Mouse (Mus musculus): ENCODE results near the gene Aurka. TPM values are rescaled to one million over a fixed set of nuclear protein-coding genes. Genes with fewer than 3 reads are reported as not detected.

Aurka gene
- 10 to 100 TPM in 1 of 26 experiments, 1 to 10 TPM in 24, under 1 TPM in 1; 0.73 to 12.3 (median 3.2) TPM for total RNA-seq (2018; cell fraction: chromatin; rRNA removed)
- 1 to 10 TPM; 2.2 to 6.8 (median 3.6) TPM for total RNA-seq (2018; cell fraction: cytosol; rRNA removed)
- 10 to 100 TPM in 1 of 26 experiments, 1 to 10 TPM in 25; 1.2 to 11.5 (median 2.4) TPM for total RNA-seq (2018; cell fraction: nucleus; rRNA removed)
- 1.9 to 8.0 TPM (median 6.1 TPM) in 3 replicates for polyA plus RNA-seq (2018)

DNA sequence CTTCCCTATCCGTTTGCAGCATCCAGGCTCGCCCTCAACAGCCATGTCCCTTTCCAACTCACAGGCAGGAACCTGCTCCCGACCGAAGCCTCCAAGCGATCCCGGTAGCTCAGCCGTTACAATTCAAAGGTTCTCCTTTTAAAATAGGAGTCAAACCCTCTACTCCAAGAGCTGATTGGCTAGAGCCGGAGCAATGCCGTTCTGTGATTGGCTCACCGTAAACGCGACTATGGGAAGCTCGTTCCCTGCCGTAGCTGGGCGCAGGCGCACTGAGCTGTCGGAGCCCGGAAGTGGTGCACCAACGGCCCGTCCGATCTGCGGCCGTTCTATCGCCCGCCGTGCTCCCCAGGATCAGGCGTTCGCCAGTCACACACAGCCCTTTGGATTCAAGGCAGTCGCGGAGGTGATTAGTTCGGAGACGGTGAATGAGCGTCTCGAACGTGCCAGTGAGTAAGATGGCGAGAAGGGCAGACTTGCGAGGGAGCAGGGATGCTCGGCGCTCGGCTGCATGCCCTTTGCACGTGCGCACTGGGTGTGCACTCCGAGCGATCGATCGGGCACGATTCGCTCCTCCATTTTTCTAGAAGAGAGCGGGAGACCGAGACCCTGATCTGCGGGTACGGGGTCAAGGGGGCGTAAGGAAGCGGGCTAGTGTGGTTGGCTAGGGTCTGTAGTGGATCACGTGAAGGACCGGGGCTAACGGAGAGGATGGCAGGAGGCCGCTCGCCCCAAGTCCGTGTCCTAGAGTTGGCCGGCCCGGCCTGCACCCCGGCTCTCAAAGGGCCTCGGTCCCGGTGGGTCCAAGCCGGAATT is at the start of gene Aurka, which contains the start of gene Cstf1:
Gene Aurka (minus strand): TSS at position 125 of the 813 bp plus-strand sequence.
Gene Cstf1 (plus strand): TSS at position 271 of the 813 bp plus-strand sequence.
- peaks cover 88% of the 10 kb centered on the region for H3K79me2 ChIP-seq (ENCODE audit: inconsistent target)
- peaks cover 24% of the 10 kb centered on the region for H3K36me3 ChIP-seq (ENCODE audit: inconsistent target)
- WGBS (ENCODE audit: missing documents): under 1% methylated on average over 65 of the region's 66 CpGs
- H3K27ac ChIP-seq: peak within 1 kb of the TSS; percentile 88
- peak within 1 kb of the TSS; percentile 87 for H3K4me3 ChIP-seq (ENCODE audit: inconsistent target)

DNA sequence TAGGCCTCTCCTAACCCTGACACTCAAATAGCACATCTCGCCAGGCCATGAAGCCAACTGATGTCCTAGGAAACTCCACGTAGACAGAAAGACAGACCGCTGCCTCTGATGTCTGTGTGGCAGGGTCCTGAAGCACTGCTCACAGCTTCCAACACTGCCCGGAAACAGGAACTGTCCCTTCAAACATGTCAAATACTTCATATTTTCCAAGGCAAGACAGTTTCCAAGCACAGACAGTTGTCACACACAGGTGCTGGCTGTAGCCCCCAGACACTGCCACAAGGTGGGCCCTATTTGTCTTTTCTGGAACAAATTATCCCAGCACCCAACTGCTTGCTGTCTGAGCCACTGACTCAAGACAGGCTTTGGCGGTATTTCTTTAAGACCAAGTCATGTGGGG is 47.9 kb upstream of the Aurka start:
- no peak overlapping the region for H3K27ac ChIP-seq
- 94% methylated on average over 5 of the region's 5 CpGs for WGBS (ENCODE audit: missing documents)
- H3K36me3 ChIP-seq (ENCODE audit: inconsistent target): no peaks in the 10 kb centered on the region

DNA sequence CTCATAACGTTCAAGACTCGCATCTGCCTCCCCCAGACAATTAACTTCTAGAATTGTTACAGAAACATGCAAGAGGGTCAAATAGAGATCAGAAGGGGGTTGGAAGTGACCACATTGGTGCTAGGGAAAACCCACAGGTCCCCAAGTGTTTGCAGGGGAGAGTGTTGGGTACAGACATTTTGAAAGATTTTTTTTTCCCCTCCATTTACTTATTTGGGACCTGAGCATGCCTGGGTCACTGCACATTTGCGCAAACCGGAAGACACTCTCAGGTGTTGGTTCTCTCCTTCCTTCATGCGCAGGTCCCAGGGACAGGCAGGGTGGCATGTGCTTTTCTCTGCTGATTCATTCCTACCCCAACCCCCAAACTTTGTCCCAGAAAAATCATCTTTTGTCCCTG is 46.5 kb upstream of the Aurka start:
- Histone ChIP-seq H3K4me3 (ENCODE audit: inconsistent target) (no peak overlapping the region), H3K36me3 (ENCODE audit: inconsistent target) (no peaks in the 10 kb centered on the region), H3K79me2 (ENCODE audit: inconsistent target) (no peaks in the 10 kb centered on the region), H3K27ac (no peak overlapping the region)
- WGBS (ENCODE audit: missing documents): 96% methylated on average over 5 of the region's 5 CpGs

More for the DNA sequence above, 47.9 kb upstream of the Aurka start:
- Histone ChIP-seq H3K4me3 (ENCODE audit: inconsistent target) (no peak overlapping the region), H3K79me2 (ENCODE audit: inconsistent target) (no peaks in the 10 kb centered on the region)

DNA sequence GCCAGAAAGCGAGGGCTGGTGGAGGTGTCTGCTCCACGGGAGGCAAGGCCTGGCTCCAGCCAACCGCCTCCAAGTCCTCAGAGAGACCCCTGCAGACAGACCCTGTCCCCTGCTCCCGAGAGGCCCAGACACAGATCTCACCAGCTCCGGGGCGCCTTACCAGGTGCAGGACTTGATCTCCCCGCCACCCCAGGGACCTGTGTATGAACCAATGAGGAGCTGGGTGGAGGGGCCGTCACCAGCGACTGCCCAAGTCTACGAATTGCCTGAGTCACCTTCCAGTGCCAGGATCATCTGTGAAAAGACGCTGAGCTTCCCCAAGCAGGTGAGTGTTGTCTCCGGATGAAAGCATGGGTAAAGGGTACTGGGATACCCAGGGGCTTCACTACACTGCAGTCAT is 45.9 kb upstream of the Aurka start:
- Histone ChIP-seq H3K27ac (no peak overlapping the region), H3K36me3 (ENCODE audit: inconsistent target) (no peaks in the 10 kb centered on the region), H3K79me2 (ENCODE audit: inconsistent target) (no peaks in the 10 kb centered on the region), H3K4me3 (ENCODE audit: inconsistent target) (no peak overlapping the region)
- WGBS (ENCODE audit: missing documents): 95% methylated on average over 11 of the region's 12 CpGs

DNA sequence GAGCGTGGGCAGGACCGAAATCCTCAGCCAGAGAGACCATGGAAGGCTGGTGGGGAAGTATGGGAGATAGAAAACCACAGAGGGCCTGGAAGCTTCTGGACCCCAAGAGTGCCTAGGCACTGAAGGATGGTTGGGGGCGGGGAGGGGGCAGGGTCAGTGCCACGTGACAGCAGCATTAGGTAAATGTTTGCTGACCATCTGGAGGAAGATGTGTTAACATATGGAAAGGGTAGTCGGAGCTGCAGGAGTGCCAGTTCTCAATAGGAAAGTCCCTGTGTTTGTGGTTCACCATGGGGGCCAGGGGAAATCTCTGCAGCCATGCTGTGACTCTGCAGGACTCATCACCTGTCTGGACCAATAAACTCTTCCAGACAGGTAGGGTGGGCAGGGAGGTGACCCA is 43.6 kb upstream of the Aurka start:
- Histone ChIP-seq H3K4me3 (ENCODE audit: inconsistent target) (no peak overlapping the region), H3K27ac (no peak overlapping the region), H3K79me2 (ENCODE audit: inconsistent target) (no peaks in the 10 kb centered on the region), H3K36me3 (ENCODE audit: inconsistent target) (no peaks in the 10 kb centered on the region)
- 90% methylated on average over 5 of the region's 5 CpGs for WGBS (ENCODE audit: missing documents)

DNA sequence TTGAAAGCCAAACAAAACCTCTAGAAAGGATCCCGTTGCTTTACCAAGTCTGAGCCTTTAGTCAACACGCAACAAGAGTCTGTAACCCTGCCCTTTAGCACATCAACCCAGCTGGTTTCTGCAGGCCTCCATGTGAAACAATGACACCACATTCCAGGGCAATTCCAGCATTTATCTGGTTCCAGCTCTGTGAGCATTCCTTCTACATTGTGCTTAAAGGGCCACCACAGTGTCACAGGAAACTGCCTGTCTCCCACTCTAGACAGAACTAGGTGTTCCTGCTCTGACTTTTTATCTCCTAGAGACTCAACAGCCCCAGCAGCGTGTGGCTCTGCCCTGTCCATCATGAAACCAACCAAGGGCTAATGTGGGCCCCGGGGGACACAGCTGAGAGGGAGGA is 42.9 kb upstream of the Aurka start:
- no peak overlapping the region for H3K4me3 ChIP-seq (ENCODE audit: inconsistent target)
- no peaks in the 10 kb centered on the region for H3K36me3 ChIP-seq (ENCODE audit: inconsistent target)
- 87% methylated on average over 4 of the region's 4 CpGs for WGBS (ENCODE audit: missing documents)
- H3K27ac ChIP-seq: no peak overlapping the region
- H3K79me2 ChIP-seq (ENCODE audit: inconsistent target): no peaks in the 10 kb centered on the region

DNA sequence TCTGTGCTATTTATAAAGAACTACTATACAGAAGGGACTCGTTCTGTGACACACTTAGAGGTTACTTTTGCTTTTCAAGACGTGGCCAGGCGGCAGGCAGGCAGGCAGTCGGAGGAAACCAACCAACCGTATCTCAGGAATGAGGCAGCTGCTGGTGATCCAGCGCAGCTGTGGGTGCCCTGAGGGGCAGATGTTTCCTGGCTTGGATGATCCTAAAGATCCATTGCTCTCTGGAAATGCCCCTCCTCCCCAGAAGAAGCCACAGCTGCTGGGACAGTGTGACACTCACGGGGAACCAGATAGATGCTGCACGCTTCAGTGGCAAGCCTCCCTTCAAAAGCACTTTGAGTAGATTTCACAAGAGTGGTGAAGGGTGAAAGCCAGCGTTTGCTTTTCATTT is 42.1 kb upstream of the Aurka start:
- 32% methylated on average over 9 of the region's 9 CpGs for WGBS (ENCODE audit: missing documents)
- Histone ChIP-seq H3K4me3 (ENCODE audit: inconsistent target) (no peak overlapping the region), H3K27ac (no peak overlapping the region), H3K79me2 (ENCODE audit: inconsistent target) (no peaks in the 10 kb centered on the region), H3K36me3 (ENCODE audit: inconsistent target) (no peaks in the 10 kb centered on the region)

DNA sequence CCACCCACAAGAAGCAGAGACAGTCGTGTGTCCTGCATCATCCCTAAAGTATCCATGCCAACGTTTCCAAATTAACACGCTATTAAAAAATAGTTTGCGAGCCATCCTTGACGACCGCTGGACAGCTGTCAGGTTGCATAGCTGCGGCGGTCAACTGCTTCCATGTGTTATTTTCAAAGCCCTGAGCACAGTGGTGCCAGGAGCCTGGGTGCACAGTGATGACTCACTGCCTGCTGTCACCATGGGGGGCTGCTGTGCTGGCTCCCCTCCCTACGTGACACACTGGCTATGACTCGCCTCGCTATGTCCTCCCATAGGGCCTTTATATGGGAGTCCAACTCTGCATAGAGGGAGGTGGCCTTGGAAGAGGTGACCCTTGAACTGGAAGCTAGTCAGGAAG is 40.8 kb upstream of the Aurka start:
- no peak overlapping the region for H3K27ac ChIP-seq
- H3K36me3 ChIP-seq (ENCODE audit: inconsistent target): no peaks in the 10 kb centered on the region
- no peak overlapping the region for H3K4me3 ChIP-seq (ENCODE audit: inconsistent target)
- 90% methylated on average over 11 of the region's 11 CpGs for WGBS (ENCODE audit: missing documents)
- no peaks in the 10 kb centered on the region for H3K79me2 ChIP-seq (ENCODE audit: inconsistent target)

DNA sequence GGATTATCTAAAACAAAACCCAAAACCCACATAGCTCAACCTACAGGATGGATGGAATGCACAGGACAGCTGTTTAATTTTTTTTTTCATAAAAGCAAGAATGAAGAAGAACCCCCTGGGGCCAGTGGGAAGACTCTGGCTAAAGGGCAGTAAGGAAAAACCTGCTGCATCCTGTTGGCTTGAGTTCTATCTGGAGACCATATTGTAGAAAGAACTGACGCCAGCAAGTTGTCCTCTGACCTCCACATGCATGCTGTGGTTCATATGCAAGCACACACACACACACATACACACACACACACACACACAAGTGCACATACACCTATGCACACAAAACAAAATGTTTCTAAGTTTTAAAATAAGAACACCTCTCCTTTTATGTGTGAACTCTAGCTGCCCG is 40.4 kb upstream of the Aurka start:
- WGBS (ENCODE audit: missing documents): 88% methylated on average over 1 of the region's 2 CpGs
- no peak overlapping the region for H3K27ac ChIP-seq
- H3K79me2 ChIP-seq (ENCODE audit: inconsistent target): no peaks in the 10 kb centered on the region
- no peaks in the 10 kb centered on the region for H3K36me3 ChIP-seq (ENCODE audit: inconsistent target)
- H3K4me3 ChIP-seq (ENCODE audit: inconsistent target): no peak overlapping the region

DNA sequence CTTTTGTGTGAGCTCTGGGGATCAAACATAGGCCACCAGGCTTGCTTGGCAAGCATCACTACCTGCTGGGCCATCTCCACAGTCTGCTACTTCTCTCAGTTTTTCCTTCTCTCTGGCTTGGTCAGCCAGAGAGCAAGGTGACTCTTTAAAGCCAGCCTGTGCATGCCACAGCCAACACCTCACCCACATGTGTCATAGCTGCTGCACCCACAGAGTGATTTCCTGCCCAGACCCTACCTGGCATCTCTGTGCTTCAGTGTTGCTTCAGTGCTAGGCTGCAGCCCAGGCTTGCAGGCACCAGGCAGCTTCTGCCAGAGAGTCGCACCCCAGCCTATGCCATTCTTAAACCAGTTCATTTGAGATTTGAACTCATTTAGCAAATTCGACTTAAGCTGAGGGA is 37.2 kb upstream of the Aurka start:
- 85% methylated on average over 2 of the region's 2 CpGs for WGBS (ENCODE audit: missing documents)
- H3K79me2 ChIP-seq (ENCODE audit: inconsistent target): no peaks in the 10 kb centered on the region
- H3K36me3 ChIP-seq (ENCODE audit: inconsistent target): no peaks in the 10 kb centered on the region
- H3K4me3 ChIP-seq (ENCODE audit: inconsistent target): no peak overlapping the region
- no peak overlapping the region for H3K27ac ChIP-seq

DNA sequence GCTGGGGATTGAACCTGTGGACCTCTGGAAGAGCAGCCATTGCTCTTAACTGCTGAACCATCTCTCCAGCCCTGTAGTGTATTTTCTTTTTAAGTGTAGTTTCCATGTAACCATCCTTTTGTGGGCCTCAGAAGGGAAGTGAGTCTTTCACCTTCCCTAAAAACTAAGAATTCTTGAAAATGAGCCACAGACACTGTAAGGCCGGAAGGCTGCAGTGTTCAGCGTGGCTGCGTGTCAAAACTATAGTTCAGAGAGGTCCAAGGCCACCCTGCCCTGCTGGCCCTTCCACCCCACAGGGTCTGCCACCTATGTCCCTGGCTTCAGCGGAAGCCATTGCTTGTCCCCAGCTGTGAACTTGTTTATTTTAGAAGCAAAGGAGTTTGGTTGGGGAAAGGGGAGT is 35.8 kb upstream of the Aurka start:
- 32% methylated on average over 4 of the region's 4 CpGs for WGBS (ENCODE audit: missing documents)

DNA sequence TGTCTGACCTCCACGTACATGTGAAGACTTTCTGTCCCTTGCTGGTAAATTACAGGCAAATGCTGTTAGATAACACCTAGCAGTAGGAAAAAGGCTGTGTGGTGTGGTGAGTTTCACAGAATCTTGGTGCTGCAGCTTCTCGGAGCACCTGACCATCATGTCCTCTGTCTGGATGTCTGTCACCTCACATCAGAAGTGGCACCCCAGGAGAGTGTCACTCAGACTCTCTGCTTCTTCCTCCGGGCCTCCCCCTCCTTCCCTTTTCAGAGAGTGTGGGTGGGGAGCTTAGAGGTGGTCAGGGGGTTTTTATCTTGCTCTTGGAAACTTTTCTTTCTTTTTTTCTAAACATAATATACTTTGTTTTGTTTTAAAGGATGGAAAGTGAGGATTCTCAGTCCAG is 34.7 kb upstream of the Aurka start:
- Histone ChIP-seq H3K36me3 (ENCODE audit: inconsistent target) (no peaks in the 10 kb centered on the region), H3K27ac (no peak overlapping the region), H3K79me2 (ENCODE audit: inconsistent target) (no peaks in the 10 kb centered on the region), H3K4me3 (ENCODE audit: inconsistent target) (no peak overlapping the region)
- WGBS (ENCODE audit: missing documents): 75% methylated on average over 3 of the region's 3 CpGs

More for the DNA sequence above, 35.8 kb upstream of the Aurka start:
- peak overlapping the region; percentile 46 for H3K27ac ChIP-seq
- H3K36me3 ChIP-seq (ENCODE audit: inconsistent target): no peaks in the 10 kb centered on the region
- no peak overlapping the region for H3K4me3 ChIP-seq (ENCODE audit: inconsistent target)
- H3K79me2 ChIP-seq (ENCODE audit: inconsistent target): no peaks in the 10 kb centered on the region

DNA sequence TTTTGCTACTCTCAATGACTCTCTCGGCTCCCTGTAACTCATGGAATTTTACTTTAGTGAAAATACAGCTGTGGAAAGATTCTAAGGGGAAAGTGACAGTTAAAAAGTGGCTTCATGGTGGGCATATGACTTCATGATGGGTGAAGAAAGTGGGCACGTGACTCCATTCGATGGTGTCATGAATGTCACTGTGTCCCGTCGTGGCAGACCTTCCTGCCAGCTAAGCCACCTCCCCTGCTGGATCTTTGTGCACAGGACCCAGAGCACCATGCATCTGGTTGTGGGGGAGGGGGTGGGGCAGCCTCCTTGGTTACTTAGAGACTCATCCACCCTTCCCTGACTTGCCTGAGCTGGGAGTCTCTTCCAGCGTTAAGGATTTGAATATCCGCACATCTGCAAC is 33.9 kb upstream of the Aurka start:
- 82% methylated on average over 7 of the region's 7 CpGs for WGBS (ENCODE audit: missing documents)
- H3K27ac ChIP-seq: no peak overlapping the region
- H3K36me3 ChIP-seq (ENCODE audit: inconsistent target): no peaks in the 10 kb centered on the region
- H3K79me2 ChIP-seq (ENCODE audit: inconsistent target): no peaks in the 10 kb centered on the region
- H3K4me3 ChIP-seq (ENCODE audit: inconsistent target): no peak overlapping the region

DNA sequence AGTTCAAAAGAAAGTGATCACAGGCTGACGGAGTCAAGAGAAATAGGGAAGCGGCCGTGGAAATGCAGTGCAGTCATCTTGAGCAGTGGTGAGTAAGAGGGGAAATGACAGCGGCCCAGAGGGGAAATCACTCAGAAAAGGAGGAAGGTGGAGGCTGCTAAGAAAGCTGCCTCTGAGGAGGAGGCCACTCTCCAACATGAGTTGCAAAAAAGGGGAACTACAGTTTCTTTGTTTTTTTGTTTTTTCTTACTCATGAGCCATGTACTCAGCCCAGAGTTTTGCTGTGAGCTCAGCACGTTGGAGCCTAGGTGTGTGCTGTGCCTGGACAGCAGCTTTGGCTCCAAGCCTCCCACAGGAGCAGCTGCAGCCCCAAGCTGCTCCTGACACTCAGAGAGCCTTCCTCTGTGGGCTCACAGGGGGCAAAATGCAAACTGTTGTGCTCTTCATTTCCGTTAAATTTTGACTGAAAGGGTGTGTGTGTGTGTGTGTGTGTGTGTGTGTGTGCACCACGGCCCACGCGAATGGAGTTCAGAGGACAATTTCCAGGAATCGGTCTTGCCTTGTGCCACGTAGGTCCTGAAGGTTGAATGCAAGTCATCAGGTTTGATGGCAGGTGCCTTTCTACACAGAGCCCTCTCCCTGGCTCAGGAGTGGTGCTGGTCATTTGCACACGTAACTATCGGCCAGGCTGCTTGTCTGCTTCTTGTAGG is 30.9 kb upstream of the Aurka start:
- no peaks in the 10 kb centered on the region for H3K36me3 ChIP-seq (ENCODE audit: inconsistent target)
- peak overlapping the region; percentile 95 for H3K27ac ChIP-seq
- 9% methylated on average over 13 of the region's 13 CpGs for WGBS (ENCODE audit: missing documents)
- no peak overlapping the region for H3K4me3 ChIP-seq (ENCODE audit: inconsistent target)
- H3K79me2 ChIP-seq (ENCODE audit: inconsistent target): no peaks in the 10 kb centered on the region

DNA sequence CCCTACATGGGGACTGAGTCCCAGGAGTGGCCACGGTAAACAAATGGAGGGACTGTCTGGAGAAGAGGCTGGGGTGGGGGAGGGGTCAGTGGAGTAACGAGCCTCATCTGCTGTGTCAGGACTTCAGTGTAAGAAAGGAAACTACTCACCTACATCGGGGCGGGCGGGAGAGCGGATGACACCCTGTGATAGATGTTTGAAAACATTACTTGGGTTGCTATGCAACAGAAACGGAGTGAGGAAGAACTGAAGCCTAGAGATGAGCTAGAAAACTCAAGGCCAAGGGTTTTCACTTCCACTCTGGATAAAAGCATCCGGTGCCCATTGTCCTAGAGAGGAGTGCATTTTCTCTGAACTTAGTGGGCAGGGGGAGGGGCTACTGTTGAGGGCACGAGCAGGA is 29.6 kb upstream of the Aurka start:
- Histone ChIP-seq H3K4me3 (ENCODE audit: inconsistent target) (no peak overlapping the region), H3K79me2 (ENCODE audit: inconsistent target) (0 out of 2 replicates have a peak, but pooled peaks cover 10% of the 10 kb centered on the region), H3K27ac (peak overlapping the region; percentile 95), H3K36me3 (ENCODE audit: inconsistent target) (no peaks in the 10 kb centered on the region)
- WGBS (ENCODE audit: missing documents): 49% methylated on average over 9 of the region's 9 CpGs
